Mouse (Mus musculus) heart, embryonic 16.5 days (tissue): ENCODE measurements around the gene Rbm33. TPM values are rescaled to one million over a fixed set of nuclear protein-coding genes. Genes with fewer than 3 reads are reported as not detected.
A peak's percentile ranks its signal among the peaks of the same experiment; 100 is the strongest.

Source experiments
- ATAC-seq: fragments of 200-750 bp; cut with Nextera tagmentation; replicated peaks from 2 replicates; pipeline ENCODE4 v1.8.0; 2017; ENCODE audit warnings: moderate number of reproducible peaks; ENCODE audit not compliant: insufficient read depth, low FRiP score; ENCODE audit errors: extremely low read depth
- H3K27ac ChIP-seq: fragments of 300-500 bp; sonication (generic); 2 replicates; pipeline ENCODE4 v1.5.1; 2014; ENCODE audit warnings: mild to moderate bottlenecking, low read length, control low read depth, moderate library complexity
- H3K27me3 ChIP-seq: fragments of 300-500 bp; sonication (generic); 2 replicates; pipeline ENCODE4 v1.6.1; 2014; ENCODE audit warnings: low read length, mixed read lengths; ENCODE audit not compliant: control insufficient read depth, insufficient read depth
- H3K36me3 ChIP-seq: fragments of 300-500 bp; sonication (generic); 2 replicates; pipeline ENCODE4 v1.6.1; 2014; ENCODE audit not compliant: control insufficient read depth, insufficient read depth
- H3K4me1 ChIP-seq: fragments of 300-500 bp; sonication (generic); 2 replicates; pipeline ENCODE4 v1.6.1; 2014; ENCODE audit warnings: low read length, mixed read lengths; ENCODE audit not compliant: control insufficient read depth, insufficient read depth
- H3K4me2 ChIP-seq: fragments of 300-500 bp; sonication (generic); 2 replicates; pipeline ENCODE4 v1.6.1; 2014; ENCODE audit warnings: low read depth, mild to moderate bottlenecking, control low read depth, low read length
- H3K4me3 ChIP-seq: fragments of 300-500 bp; sonication (generic); 2 replicates; pipeline ENCODE4 v1.5.1; 2014; ENCODE audit warnings: mild to moderate bottlenecking, control low read depth, low read length
- H3K9ac ChIP-seq: fragments of 300-500 bp; sonication (generic); 2 replicates; pipeline ENCODE4 v1.6.1; 2014; ENCODE audit warnings: low read length, control low read depth
- H3K9me3 ChIP-seq: fragments of 300-500 bp; sonication (generic); replicated peaks from 2 replicates; pipeline ENCODE4 v1.6.1; 2016; ENCODE audit warnings: low read length; ENCODE audit not compliant: control insufficient read depth
- WGBS: fragments of 180-500 bp; shearing (Covaris S2); extraction: QIAGEN DNeasy Blood & Tissue Kit; methylation state at CpG from one replicate; pipeline ENCODE4 v1.1.7; 2014; 5-methylcytosine and 5-hydroxymethylcytosine counted together
- polyA plus RNA-seq: library from polyadenylated mRNA; unstranded; fragments of >200 nt; fragmentation: Nextera tagmentation; extraction: Ambion mirVana; gene quantifications from 2 replicates; pipeline ENCODE4 v1.2.1, GENCODE M21; 2015

Gene Rbm33
- polyA plus RNA-seq, 1 experiment from 2014 or later, result 9.2 TPM

- Histone ChIP-seq H3K9ac (no peak overlapping the region), H3K4me2 (no peak overlapping the region), H3K27ac (no peak overlapping the region), H3K9me3 (no peaks in the 10 kb centered on the region), H3K27me3 (no peaks in the 10 kb centered on the region), H3K4me1 (no peaks in the 10 kb centered on the region), H3K4me3 (no peak overlapping the region), H3K36me3 (no peaks in the 10 kb centered on the region)
- WGBS, result 10% methylated on average over 6 of the region's 6 CpGs
- no peak for ATAC-seq
These were observed 22.9 kb upstream of the Rbm33 start for GRCm38 (mm10) chr5:28293990-28294389.

GRCm38 (mm10) chr5:28298161-28298560 is 18.8 kb upstream of the Rbm33 start:
- ATAC-seq, result no peak
- WGBS, result 70% methylated on average over 5 of the region's 5 CpGs
- no peaks in the 10 kb centered on the region for H3K27me3 ChIP-seq
- no peak overlapping the region for H3K9ac ChIP-seq
- no peaks in the 10 kb centered on the region for H3K4me1 ChIP-seq
- H3K27ac ChIP-seq, result no peak overlapping the region
- H3K36me3 ChIP-seq, result no peaks in the 10 kb centered on the region
- no peaks in the 10 kb centered on the region for H3K9me3 ChIP-seq
- no peak overlapping the region for H3K4me2 ChIP-seq
- H3K4me3 ChIP-seq, result no peak overlapping the region

GRCm38 (mm10) chr5:28298693-28299092 is 18.2 kb upstream of the Rbm33 start:
- H3K4me3 ChIP-seq, result no peak overlapping the region
- H3K27ac ChIP-seq, result no peak overlapping the region
- H3K27me3 ChIP-seq, result no peaks in the 10 kb centered on the region
- no peaks in the 10 kb centered on the region for H3K9me3 ChIP-seq
- H3K4me1 ChIP-seq, result no peaks in the 10 kb centered on the region
- WGBS, result 45% methylated on average over 3 of the region's 3 CpGs
- H3K9ac ChIP-seq, result no peak overlapping the region
- H3K4me2 ChIP-seq, result no peak overlapping the region
- H3K36me3 ChIP-seq, result no peaks in the 10 kb centered on the region
- no peak for ATAC-seq

GRCm38 (mm10) chr5:28299346-28299745 is 17.6 kb upstream of the Rbm33 start:
- Histone ChIP-seq H3K36me3 (no peaks in the 10 kb centered on the region), H3K27ac (no peak overlapping the region), H3K9ac (no peak overlapping the region), H3K4me1 (no peaks in the 10 kb centered on the region), H3K4me3 (no peak overlapping the region), H3K9me3 (no peaks in the 10 kb centered on the region), H3K27me3 (no peaks in the 10 kb centered on the region), H3K4me2 (no peak overlapping the region)
- 68% methylated on average over 6 of the region's 6 CpGs for WGBS
- ATAC-seq, result no peak

GRCm38 (mm10) chr5:28302671-28303070 is 14.2 kb upstream of the Rbm33 start:
- no peaks in the 10 kb centered on the region for H3K4me1 ChIP-seq
- WGBS, result 70% methylated on average over 1 of the region's 1 CpGs
- H3K4me2 ChIP-seq, result no peak overlapping the region
- no peaks in the 10 kb centered on the region for H3K27me3 ChIP-seq
- H3K27ac ChIP-seq, result no peak overlapping the region
- no peak for ATAC-seq
- no peak overlapping the region for H3K9ac ChIP-seq
- no peaks in the 10 kb centered on the region for H3K9me3 ChIP-seq
- H3K36me3 ChIP-seq, result no peaks in the 10 kb centered on the region
- no peak overlapping the region for H3K4me3 ChIP-seq

GRCm38 (mm10) chr5:28304551-28304950 is 12.4 kb upstream of the Rbm33 start:
- no peaks in the 10 kb centered on the region for H3K4me1 ChIP-seq
- no peaks in the 10 kb centered on the region for H3K27me3 ChIP-seq
- H3K36me3 ChIP-seq, result no peaks in the 10 kb centered on the region
- H3K27ac ChIP-seq, result no peak overlapping the region
- ATAC-seq, result no peak
- no peak overlapping the region for H3K9ac ChIP-seq
- H3K4me3 ChIP-seq, result no peak overlapping the region
- H3K4me2 ChIP-seq, result no peak overlapping the region
- H3K9me3 ChIP-seq, result no peaks in the 10 kb centered on the region

GRCm38 (mm10) chr5:28315526-28315925 is 1.4 kb upstream of the Rbm33 start:
- 60% methylated on average over 8 of the region's 8 CpGs for WGBS
- H3K9ac ChIP-seq, result no peak overlapping the region
- no peak overlapping the region for H3K27ac ChIP-seq
- H3K4me3 ChIP-seq, result no peak overlapping the region
- H3K9me3 ChIP-seq, result no peaks in the 10 kb centered on the region
- no peaks in the 10 kb centered on the region for H3K36me3 ChIP-seq
- no peak overlapping the region for H3K4me2 ChIP-seq
- H3K4me1 ChIP-seq, result peaks cover 20% of the 10 kb centered on the region
- no peak for ATAC-seq
- no peaks in the 10 kb centered on the region for H3K27me3 ChIP-seq

- H3K36me3 ChIP-seq, result no peaks in the 10 kb centered on the region
- 1% methylated on average over 14 of the region's 14 CpGs for WGBS
- no peaks in the 10 kb centered on the region for H3K9me3 ChIP-seq
- peak overlapping the region; percentile 96 for H3K9ac ChIP-seq
- H3K27ac ChIP-seq, result peak overlapping the region; percentile 100
- H3K4me2 ChIP-seq, result peak overlapping the region; percentile 89
- ATAC-seq, result no peak; the same call in 1 of the 2 replicates
- H3K4me1 ChIP-seq, result peaks cover 20% of the 10 kb centered on the region
- H3K4me3 ChIP-seq, result peak overlapping the region; percentile 90
- no peaks in the 10 kb centered on the region for H3K27me3 ChIP-seq
These were observed 685 bp upstream of the Rbm33 start for GRCm38 (mm10) chr5:28316151-28316721.

- Histone ChIP-seq H3K27ac (peak overlapping the region; percentile 100), H3K27me3 (no peaks in the 10 kb centered on the region), H3K36me3 (no peaks in the 10 kb centered on the region), H3K9ac (peak overlapping the region; percentile 96), H3K4me2 (peak overlapping the region; percentile 89), H3K9me3 (no peaks in the 10 kb centered on the region), H3K4me3 (peak overlapping the region; percentile 90), H3K4me1 (peaks cover 20% of the 10 kb centered on the region)
- under 1% methylated on average over 60 of the region's 62 CpGs for WGBS
- peak; percentile 60 for ATAC-seq
These were observed 464 bp downstream of the Rbm33 start for GRCm38 (mm10) chr5:28317253-28317916.
